Mouse (Mus musculus) heart, embryonic 11.5 days (tissue): ENCODE data around the gene Ostc. TPM values are rescaled to one million over a fixed set of nuclear protein-coding genes. Genes with fewer than 3 reads are reported as not detected.

Experiments used
- ATAC-seq: fragments of 200-750 bp; cut with Nextera tagmentation; replicated peaks from 2 replicates; pipeline ENCODE4 v1.8.0; 2017; ENCODE audit warnings: moderate library complexity; ENCODE audit not compliant: insufficient number of reproducible peaks, low FRiP score, low TSS enrichment
- H3K27ac ChIP-seq: fragments of 300-500 bp; sonication (generic); 2 replicates; pipeline ENCODE4 v1.5.1; 2014; ENCODE audit warnings: mild to moderate bottlenecking, low read depth, low read length
- H3K27me3 ChIP-seq: fragments of 300-500 bp; sonication (generic); 2 replicates; pipeline ENCODE4 v1.6.1; 2014; ENCODE audit warnings: mild to moderate bottlenecking, low read length, mixed read lengths; ENCODE audit not compliant: control insufficient read depth, insufficient read depth
- H3K36me3 ChIP-seq: fragments of 300-500 bp; sonication (generic); 2 replicates; pipeline ENCODE4 v1.6.1; 2014; ENCODE audit warnings: mild to moderate bottlenecking, low read length, moderate library complexity, mixed read lengths; ENCODE audit not compliant: control insufficient read depth, insufficient read depth
- H3K4me1 ChIP-seq: fragments of 300-500 bp; sonication (generic); 2 replicates; pipeline ENCODE4 v1.6.1; 2014; ENCODE audit warnings: low read length; ENCODE audit not compliant: control insufficient read depth, insufficient read depth
- H3K4me2 ChIP-seq: fragments of 300-500 bp; sonication (generic); 2 replicates; pipeline ENCODE4 v1.6.1; 2014; ENCODE audit warnings: mild to moderate bottlenecking, moderate library complexity
- H3K4me3 ChIP-seq: fragments of 300-500 bp; sonication (generic); 2 replicates; pipeline ENCODE4 v1.5.1; 2014; ENCODE audit warnings: low read depth, low read length
- H3K9ac ChIP-seq: fragments of 300-500 bp; sonication (generic); 2 replicates; pipeline ENCODE4 v1.6.1; 2014; ENCODE audit warnings: mild to moderate bottlenecking, low read depth, low read length, moderate library complexity
- H3K9me3 ChIP-seq: fragments of 300-500 bp; sonication (generic); replicated peaks from 2 replicates; pipeline ENCODE4 v1.6.1; 2016; ENCODE audit warnings: low read length; ENCODE audit not compliant: control insufficient read depth
- WGBS: fragments of 180-500 bp; shearing (Covaris S2); extraction: QIAGEN DNeasy Blood & Tissue Kit; methylation state at CpG from one replicate; pipeline ENCODE4 v1.1.7; 2014; ENCODE audit not compliant: insufficient replicate concordance; 5-methylcytosine and 5-hydroxymethylcytosine counted together
- polyA plus RNA-seq: library from polyadenylated mRNA; unstranded; fragments of >200 nt; fragmentation: Nextera tagmentation; extraction: Ambion mirVana; gene quantifications from 2 replicates; pipeline ENCODE4 v1.2.1, GENCODE M21; 2014

Ostc gene
- polyA plus RNA-seq, 1 experiment from 2014 or later, result 282 TPM

- peak; percentile 98 for ATAC-seq
- Histone ChIP-seq H3K9ac (peak within 1 kb of the TSS; percentile 99), H3K36me3 (peaks cover 24% of the 10 kb centered on the region), H3K4me1 (peaks cover 12% of the 10 kb centered on the region; the same call in 1 of the 2 replicates), H3K9me3 (no peaks in the 10 kb centered on the region), H3K4me3 (peak within 1 kb of the TSS; percentile 98), H3K27me3 (no peaks in the 10 kb centered on the region), H3K27ac (peak within 1 kb of the TSS; percentile 84), H3K4me2 (peak within 1 kb of the TSS; percentile 86)
- under 1% methylated on average over 45 of the region's 45 CpGs for WGBS
Observed at GRCm38 (mm10) chr3:130730189-130730653, 21.0 kb upstream of the Ostc start, which contains the start of gene Rpl34. Gene Rpl34, minus strand, starts transcription at chr3:130730398.

DNA sequence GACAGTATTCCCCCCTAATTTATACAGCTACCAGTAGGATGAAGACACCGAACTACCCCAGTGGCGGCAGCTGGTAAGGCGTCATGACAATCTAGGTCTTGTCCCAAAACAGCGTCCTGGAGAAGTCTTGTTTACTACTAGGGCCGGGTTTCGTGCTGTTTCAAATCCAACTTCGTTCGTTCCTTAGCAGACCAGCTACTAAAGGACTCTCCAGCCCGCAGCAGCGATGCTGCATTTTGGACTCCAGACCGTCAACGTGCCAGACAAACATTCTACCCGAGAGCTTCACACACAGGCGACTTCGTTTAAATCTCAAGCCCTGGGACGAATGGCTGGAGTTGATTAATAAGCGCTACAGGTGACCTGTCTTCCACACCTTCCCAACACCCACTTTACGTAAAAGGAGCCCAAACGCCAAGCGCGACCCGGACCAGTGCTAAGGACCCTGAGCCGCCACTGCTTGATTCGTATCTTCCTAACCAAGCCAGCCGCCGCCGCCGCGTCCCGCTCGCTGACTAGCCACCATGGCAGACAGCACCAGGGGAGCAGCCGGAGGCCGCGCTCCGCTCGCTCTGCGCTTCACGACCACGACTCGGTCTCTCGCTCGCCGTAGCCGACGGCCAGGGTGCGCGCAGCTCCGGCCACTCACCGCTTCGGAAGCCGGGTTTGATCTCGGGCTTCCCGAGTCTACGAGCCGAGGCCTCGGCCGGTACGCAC, 20.4 kb upstream of the Ostc start:
- Histone ChIP-seq H3K27me3 (no peaks in the 10 kb centered on the region), H3K27ac (peak overlapping the region; percentile 84), H3K9ac (peak overlapping the region; percentile 99), H3K9me3 (no peaks in the 10 kb centered on the region), H3K4me3 (peak overlapping the region; percentile 98), H3K4me2 (peak overlapping the region; percentile 86), H3K4me1 (peaks cover 12% of the 10 kb centered on the region; the same call in 1 of the 2 replicates), H3K36me3 (peaks cover 24% of the 10 kb centered on the region)
- WGBS, result under 1% methylated on average over 58 of the region's 58 CpGs
- peak; percentile 33 for ATAC-seq

- 74% methylated on average over 4 of the region's 4 CpGs for WGBS
- Histone ChIP-seq H3K4me2 (no peak overlapping the region), H3K4me1 (peaks cover 12% of the 10 kb centered on the region; the same call in 1 of the 2 replicates), H3K9me3 (no peaks in the 10 kb centered on the region), H3K27ac (no peak overlapping the region), H3K27me3 (no peaks in the 10 kb centered on the region), H3K4me3 (no peak overlapping the region), H3K36me3 (peaks cover 24% of the 10 kb centered on the region), H3K9ac (no peak overlapping the region)
- ATAC-seq, result no peak
Observed at GRCm38 (mm10) chr3:130727676-130728075, 18.4 kb upstream of the Ostc start.

DNA sequence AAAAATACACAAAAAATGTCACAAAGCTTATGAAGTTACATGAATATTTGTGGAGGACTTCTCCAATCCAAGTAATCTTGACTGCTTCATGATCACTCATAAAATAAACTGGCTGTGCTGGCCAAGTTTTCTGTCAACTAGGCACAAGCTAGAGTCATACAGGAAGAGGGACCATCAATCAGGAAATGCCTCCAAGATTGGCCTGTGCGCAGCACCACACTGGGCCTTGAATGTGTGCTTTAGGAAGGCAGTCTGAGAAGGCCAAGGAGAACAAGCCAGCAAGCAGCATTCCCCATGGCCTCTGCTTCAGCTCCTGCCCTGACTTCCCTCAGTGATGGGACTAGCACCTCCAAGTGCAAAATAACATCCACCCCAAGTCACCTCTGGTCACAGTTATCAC, 17.8 kb upstream of the Ostc start:
- Histone ChIP-seq H3K27ac (no peak overlapping the region), H3K4me3 (no peak overlapping the region), H3K36me3 (peaks cover 24% of the 10 kb centered on the region), H3K9ac (no peak overlapping the region), H3K27me3 (no peaks in the 10 kb centered on the region), H3K9me3 (no peaks in the 10 kb centered on the region), H3K4me2 (no peak overlapping the region), H3K4me1 (peaks cover 12% of the 10 kb centered on the region; the same call in 1 of the 2 replicates)
- 79% methylated on average over 1 of the region's 1 CpGs for WGBS
- no peak for ATAC-seq

DNA sequence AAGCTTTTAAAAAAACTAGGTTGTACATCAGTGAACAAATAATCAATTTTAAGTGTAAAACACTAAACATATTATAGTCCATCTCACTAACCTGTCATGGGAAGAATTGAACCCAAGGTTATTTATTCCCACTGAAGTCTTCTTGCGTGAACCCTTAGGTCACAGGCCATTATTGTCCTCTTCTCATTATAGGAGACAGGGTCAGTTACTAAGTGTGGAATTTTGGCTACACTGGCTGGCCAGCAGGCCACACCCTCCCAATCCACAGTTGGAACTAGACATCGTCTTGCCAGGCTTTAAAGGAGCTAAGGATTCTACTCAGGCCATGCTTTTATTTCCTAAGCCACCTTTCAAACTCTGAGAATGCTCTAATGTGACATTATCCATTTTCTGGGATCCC, 16.5 kb upstream of the Ostc start:
- Histone ChIP-seq H3K4me3 (no peak overlapping the region), H3K4me2 (no peak overlapping the region), H3K36me3 (peaks cover 24% of the 10 kb centered on the region), H3K9ac (no peak overlapping the region), H3K27me3 (no peaks in the 10 kb centered on the region), H3K27ac (no peak overlapping the region), H3K4me1 (peaks cover 12% of the 10 kb centered on the region; the same call in 1 of the 2 replicates), H3K9me3 (no peaks in the 10 kb centered on the region)
- 73% methylated on average over 2 of the region's 2 CpGs for WGBS
- no peak for ATAC-seq

DNA sequence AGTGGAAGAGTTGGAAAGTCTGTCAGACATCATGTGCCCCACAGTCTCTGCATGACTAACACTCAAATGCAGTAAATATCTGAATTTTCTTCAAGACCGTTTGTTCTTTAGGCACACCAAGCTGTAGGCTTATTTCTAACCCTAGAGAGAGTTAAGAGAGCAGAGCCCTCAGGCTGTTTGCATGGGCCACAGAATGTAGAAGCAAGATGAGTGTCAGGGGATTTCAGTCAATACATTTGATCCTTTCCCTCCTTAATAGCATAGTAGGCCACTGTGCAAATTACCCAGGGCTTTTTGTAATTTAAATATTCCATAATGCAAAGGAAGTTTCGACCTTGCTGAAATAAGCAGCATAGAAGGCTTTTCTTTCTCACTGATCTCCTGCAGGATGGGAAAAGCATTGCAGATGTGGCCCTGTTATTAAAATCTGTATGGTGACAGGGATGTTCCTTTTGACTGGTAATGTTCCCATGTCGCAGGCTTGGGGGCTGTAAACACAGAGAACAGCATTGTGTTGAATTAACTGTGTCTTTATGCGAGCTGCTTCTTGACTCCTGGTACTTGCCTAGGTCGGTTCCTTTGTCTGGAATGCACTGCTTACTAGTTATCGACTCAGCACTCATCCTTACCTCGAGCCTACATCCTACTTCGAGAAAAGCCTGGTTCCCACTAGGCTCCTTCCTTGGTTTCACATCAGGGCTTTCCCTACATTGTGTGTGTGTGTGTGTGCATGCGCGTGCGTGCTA, 13.7 kb upstream of the Ostc start:
- peaks cover 18% of the 10 kb centered on the region for H3K36me3 ChIP-seq
- no peak for ATAC-seq
- H3K9ac ChIP-seq, result no peak overlapping the region
- H3K27ac ChIP-seq, result no peak overlapping the region
- H3K4me3 ChIP-seq, result no peak overlapping the region
- WGBS, result 77% methylated on average over 11 of the region's 11 CpGs
- no peak overlapping the region for H3K4me2 ChIP-seq
- H3K9me3 ChIP-seq, result no peaks in the 10 kb centered on the region
- no peaks in the 10 kb centered on the region for H3K27me3 ChIP-seq
- 0 out of 2 replicates have a peak, but pooled peaks cover 2% of the 10 kb centered on the region for H3K4me1 ChIP-seq

- H3K36me3 ChIP-seq, result no peaks in the 10 kb centered on the region
- H3K4me1 ChIP-seq, result no peaks in the 10 kb centered on the region
- H3K9me3 ChIP-seq, result no peaks in the 10 kb centered on the region
- ATAC-seq, result no peak
- no peak overlapping the region for H3K4me3 ChIP-seq
- 87% methylated on average over 4 of the region's 4 CpGs for WGBS
- no peak overlapping the region for H3K27ac ChIP-seq
- H3K4me2 ChIP-seq, result no peak overlapping the region
- no peaks in the 10 kb centered on the region for H3K27me3 ChIP-seq
- H3K9ac ChIP-seq, result no peak overlapping the region
Observed at GRCm38 (mm10) chr3:130720225-130720624, 11.0 kb upstream of the Ostc start.

GRCm38 (mm10) chr3:130718871-130719270, 9.6 kb upstream of the Ostc start:
- Histone ChIP-seq H3K27me3 (no peaks in the 10 kb centered on the region), H3K4me2 (no peak overlapping the region), H3K4me1 (no peaks in the 10 kb centered on the region), H3K9ac (no peak overlapping the region), H3K36me3 (no peaks in the 10 kb centered on the region), H3K27ac (no peak overlapping the region), H3K9me3 (no peaks in the 10 kb centered on the region), H3K4me3 (no peak overlapping the region)
- 86% methylated on average over 4 of the region's 4 CpGs for WGBS
- ATAC-seq, result no peak
